Mouse (Mus musculus) left cerebral cortex, postnatal 10 days (tissue): ENCODE data around the gene Sh3tc1. TPM values are rescaled to one million over a fixed set of nuclear protein-coding genes. Genes with fewer than 3 reads are reported as not detected.

ENCODE experiments used
- DNase-seq, 2 experiments: peaks; one replicate each; pipeline ENCODE4 v3.0.0; 2021 to 2022; ENCODE audit warnings: low spot score in 2 of 2, mixed read lengths in 1 of 2; ENCODE audit errors: extremely low spot score in 1 of 2
- intact Hi-C: fragments of 180-260 bp; cut with DNase I; formaldehyde crosslinking; loops from one replicate; pipeline ENCODE4 v1.15.1; 2025
- total RNA-seq, 2 experiments: library from RNA; stranded (reverse); gene quantifications; 2 replicates each; pipeline ENCODE4 v1.2.3; 2021

Gene Sh3tc1
- total RNA-seq, 2 experiments from 2014 or later = 2.8 to 4.1 TPM

GRCm38 (mm10) chr5:35756997-35757638 is 17.3 kb upstream of the Sh3tc1 start:
- peak; percentile 66 to 72 for DNase-seq
- intact Hi-C loops = no loop called here

- no peak for DNase-seq
- intact Hi-C loops = no loop called here
Measured at GRCm38 (mm10) chr5:35756020-35756419, 16.2 kb upstream of the Sh3tc1 start.

- DNase-seq = peak in 1 of 2 experiments; percentile 68
- intact Hi-C loops = no loop called here
Measured at GRCm38 (mm10) chr5:35755131-35755733, 15.4 kb upstream of the Sh3tc1 start.

GRCm38 (mm10) chr5:35751016-35751415 is 11.2 kb upstream of the Sh3tc1 start:
- DNase-seq = no peak
- intact Hi-C loops = no loop called here

- no peak for DNase-seq
- intact Hi-C loops = no loop called here
Measured at GRCm38 (mm10) chr5:35750026-35750425, 10.2 kb upstream of the Sh3tc1 start.

GRCm38 (mm10) chr5:35749416-35749815 is 9.6 kb upstream of the Sh3tc1 start:
- DNase-seq = no peak
- intact Hi-C loops = loop anchor here (5.0 kb wide), 1 partner anchor 108 kb away; no protein-coding TSS in a partner anchor

GRCm38 (mm10) chr5:35746910-35747309 is 7.1 kb upstream of the Sh3tc1 start:
- intact Hi-C loops = loop anchor here (5.0 kb wide), 1 partner anchor 110 kb away; no protein-coding TSS in a partner anchor
- DNase-seq = peak; percentile 55 to 80

- no peak for DNase-seq
- intact Hi-C loops = loop anchor here (5.0 kb wide), 1 partner anchor 112 kb away; no protein-coding TSS in a partner anchor
Measured at GRCm38 (mm10) chr5:35745406-35745805, 5.6 kb upstream of the Sh3tc1 start.

GRCm38 (mm10) chr5:35743990-35744722 is 4.4 kb upstream of the Sh3tc1 start:
- intact Hi-C loops = no loop called here
- DNase-seq = no peak

GRCm38 (mm10) chr5:35743238-35743951 is 3.6 kb upstream of the Sh3tc1 start:
- no peak for DNase-seq
- intact Hi-C loops = no loop called here

- intact Hi-C loops = no loop called here
- no peak for DNase-seq
Measured at GRCm38 (mm10) chr5:35741225-35741820, 1.5 kb upstream of the Sh3tc1 start.

- intact Hi-C loops = no loop called here
Measured at GRCm38 (mm10) chr5:35740716-35741115, 929 bp upstream of the Sh3tc1 start.

GRCm38 (mm10) chr5:35739005-35739404 is 782 bp downstream of the Sh3tc1 start:
- intact Hi-C loops = no loop called here

More at GRCm38 (mm10) chr5:35740716-35741115, 929 bp upstream of the Sh3tc1 start:
- no peak for DNase-seq

GRCm38 (mm10) chr5:35737231-35737901 is 2.4 kb downstream of the Sh3tc1 start:
- intact Hi-C loops = no loop called here
- peak in 1 of 2 experiments; percentile 49 for DNase-seq

More at GRCm38 (mm10) chr5:35739005-35739404, 782 bp downstream of the Sh3tc1 start:
- DNase-seq = no peak

GRCm38 (mm10) chr5:35733523-35733922 is 6.3 kb downstream of the Sh3tc1 start:
- intact Hi-C loops = no loop called here
- no peak for DNase-seq

- DNase-seq = no peak
- intact Hi-C loops = no loop called here
Measured at GRCm38 (mm10) chr5:35731006-35731405, 8.8 kb downstream of the Sh3tc1 start.

GRCm38 (mm10) chr5:35730552-35730951 is 9.2 kb downstream of the Sh3tc1 start:
- DNase-seq = no peak
- intact Hi-C loops = no loop called here

- peak; percentile 12 to 88 for DNase-seq
- intact Hi-C loops = no loop called here
Measured at GRCm38 (mm10) chr5:35729844-35730243, 9.9 kb downstream of the Sh3tc1 start.
